Mouse (Mus musculus) R1 (cell line): ENCODE results near the gene Dusp1.

ENCODE experiments used
- DNase-seq: peaks from one replicate; pipeline ENCODE4 v3.0.0-alpha.2; 2018; ENCODE audit warnings: low read depth, low spot score

The Dusp1 gene

DNA sequence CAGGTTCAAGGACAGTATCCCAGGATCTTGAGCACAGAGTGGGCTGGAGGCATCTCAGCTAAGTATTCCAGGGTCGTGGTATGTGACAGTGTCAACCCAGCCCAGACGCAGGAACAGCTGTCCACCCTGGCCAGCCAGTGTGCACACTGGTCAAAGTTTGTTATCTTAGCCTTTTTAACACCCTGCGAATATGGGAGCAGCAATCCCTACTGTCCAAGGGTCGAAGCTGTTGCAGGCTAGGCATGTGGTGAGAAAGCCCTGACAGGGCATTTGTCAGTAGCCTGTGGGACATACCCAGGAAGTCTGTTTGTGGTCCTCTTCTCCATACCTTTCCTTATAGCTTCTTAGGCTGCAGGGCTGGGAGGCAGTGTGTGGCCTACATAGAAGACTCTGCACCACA, 22.1 kb upstream of the Dusp1 start:
- no peak for DNase-seq

DNA sequence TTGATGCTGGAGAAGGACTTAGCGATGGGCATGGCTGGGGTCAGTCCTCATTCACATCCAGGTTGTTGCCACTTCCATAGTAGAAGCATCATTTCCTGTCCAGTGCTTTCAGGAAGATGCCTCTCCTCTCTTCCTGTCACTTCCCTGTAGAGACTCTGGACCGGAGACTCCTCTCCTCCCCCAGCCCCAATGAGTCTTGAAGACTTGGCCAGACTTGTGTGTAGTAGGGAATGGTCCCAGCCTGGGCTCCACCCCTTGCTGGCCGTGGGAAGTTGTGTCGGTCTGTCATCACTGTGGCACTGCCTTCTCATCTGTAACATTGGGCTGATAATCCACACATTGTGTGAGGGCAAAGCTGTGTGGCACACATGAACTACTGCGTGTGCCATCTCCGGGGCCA, 21.7 kb upstream of the Dusp1 start:
- DNase-seq: no peak

DNA sequence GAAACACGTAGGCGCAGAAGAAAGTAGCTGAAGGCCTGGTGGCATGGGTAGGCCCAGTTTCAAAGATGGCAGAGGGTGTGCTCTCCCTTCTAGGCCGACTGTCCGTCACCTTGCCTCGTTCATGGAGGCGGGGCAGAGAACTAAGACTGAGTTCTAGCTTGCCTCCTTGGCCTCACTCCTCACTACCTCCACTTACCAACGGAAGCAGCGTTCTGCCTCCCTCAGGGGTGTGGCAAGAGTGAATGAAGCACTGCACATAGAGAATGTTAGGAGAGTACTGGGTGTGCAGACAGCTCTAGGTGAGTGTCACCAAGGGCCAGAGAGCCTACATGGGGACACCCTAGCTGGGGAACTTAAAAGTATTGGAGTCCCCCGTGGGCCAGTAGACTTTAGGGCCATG, 21.1 kb upstream of the Dusp1 start:
- peak; percentile 71 for DNase-seq

DNA sequence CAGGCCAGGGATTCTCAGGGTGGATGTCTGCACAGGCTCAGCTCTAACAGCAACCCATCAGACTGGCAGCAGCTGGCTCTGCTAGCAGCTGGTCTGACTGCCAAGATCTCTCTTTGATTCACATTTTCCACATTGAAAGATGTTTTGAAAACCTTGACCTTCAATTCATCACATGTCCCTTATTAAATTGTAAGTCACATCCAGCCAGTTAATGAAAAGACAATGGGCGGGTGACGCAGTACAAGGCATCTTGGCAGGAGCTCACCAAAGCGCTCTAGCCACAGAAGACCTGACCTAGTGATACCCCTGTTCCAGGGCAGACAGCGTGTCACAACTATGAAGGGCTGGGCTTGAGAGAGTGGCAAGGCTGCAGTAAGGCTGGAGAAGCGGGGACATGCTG, 20.4 kb upstream of the Dusp1 start:
- no peak for DNase-seq

DNA sequence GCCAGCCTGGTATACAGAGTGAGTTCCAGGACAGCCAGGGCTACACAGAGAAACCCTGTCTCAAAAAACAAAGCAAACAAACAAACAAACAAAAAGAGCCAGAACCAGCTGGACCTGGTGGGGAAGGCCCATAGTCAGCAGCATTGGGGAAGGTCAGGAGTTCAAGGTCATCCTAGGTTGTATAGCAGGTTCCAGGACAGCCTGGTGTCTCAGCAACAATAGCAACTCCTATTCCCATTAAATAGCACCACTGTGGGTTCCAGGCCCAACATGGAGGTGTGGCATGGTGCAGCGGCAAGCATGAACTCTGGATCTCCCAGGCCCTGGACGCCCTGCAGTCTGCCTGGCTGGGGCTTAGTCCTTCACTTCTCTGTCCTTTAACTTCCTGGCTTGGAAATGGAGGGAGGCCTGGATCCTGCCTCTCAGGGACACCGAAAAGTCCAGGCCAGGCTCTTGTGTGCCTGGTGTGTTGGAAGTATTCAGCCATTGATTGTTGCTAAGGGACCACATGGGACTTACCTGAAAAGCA, 19.0 kb upstream of the Dusp1 start:
- peak; percentile 94 for DNase-seq

DNA sequence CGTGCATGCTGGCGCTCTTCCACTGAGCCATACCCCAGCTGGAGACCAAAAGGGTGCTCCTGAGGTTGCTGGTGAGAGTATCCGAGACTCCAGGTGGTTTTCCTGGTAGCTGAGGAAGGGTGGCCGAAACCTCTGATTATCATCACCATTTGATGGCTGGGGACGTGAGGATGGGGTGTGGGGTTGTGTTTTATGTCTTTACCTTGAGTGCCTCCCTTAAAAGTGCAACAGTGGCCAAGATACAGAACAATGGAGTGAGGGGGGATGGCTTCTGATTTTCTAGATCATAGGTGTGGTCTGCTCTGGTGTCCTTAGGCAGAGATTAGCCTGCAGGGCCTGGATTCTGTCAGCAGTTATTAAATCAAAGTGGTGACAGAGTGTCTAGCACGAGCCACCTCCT, 17.5 kb upstream of the Dusp1 start:
- DNase-seq: no peak

DNA sequence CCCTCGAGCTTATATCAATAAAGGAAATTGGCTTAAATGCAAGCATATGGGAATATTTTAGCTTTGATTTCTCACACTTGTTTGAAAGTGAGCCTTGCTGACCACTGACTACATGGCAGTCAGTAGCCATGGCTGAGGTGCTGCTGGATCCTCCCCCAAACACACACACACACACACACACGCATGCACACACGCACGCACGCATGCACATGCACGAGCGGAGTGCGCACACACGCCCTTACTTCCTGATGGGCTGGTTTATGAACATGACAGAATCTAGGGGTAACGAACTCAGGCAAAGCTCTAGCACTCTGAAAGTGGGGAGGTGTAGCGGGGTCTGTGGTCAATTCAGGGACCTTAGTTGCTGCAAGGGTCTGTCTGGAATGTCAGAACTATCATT, 16.8 kb upstream of the Dusp1 start:
- no peak for DNase-seq

DNA sequence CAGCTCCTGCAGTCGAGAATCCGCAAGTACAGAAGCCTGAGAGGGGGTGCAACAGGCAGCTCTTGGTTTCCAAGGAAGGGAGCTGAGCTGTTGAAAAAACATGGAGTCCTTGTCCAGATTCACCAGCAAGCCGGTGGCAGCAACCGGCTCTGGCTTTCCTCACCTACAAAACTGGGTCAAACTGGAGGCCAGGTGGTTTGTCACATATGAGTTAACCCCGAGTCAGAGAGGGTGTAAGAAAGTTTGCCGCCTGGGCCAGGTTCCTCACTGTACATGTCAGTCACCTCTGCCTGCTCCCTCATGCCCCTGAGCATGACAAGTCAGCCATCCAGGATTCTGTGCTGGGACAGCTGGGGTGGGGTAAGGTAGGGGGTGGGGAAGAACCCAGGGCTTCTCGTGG, 16.2 kb upstream of the Dusp1 start:
- no peak for DNase-seq

DNA sequence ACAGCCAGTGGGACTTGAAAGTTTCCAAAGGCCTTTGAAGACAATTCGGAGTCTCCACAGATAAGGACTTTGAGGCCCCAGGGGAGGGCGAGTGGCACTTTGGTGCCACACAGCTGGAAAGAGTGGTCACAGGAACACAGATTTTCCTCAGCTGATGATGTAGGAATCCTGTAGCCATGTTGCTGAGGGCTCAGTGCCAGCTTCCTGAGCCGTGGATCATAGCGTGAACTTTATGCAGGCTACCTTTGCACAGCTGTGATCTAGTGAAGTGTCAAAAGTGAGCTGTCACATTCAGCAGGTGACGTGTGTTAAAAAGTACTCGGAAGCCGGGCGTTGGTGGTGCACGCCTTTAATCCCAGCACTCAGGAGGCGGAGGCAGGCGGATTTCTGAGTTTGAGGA, 15.4 kb upstream of the Dusp1 start:
- DNase-seq: no peak

DNA sequence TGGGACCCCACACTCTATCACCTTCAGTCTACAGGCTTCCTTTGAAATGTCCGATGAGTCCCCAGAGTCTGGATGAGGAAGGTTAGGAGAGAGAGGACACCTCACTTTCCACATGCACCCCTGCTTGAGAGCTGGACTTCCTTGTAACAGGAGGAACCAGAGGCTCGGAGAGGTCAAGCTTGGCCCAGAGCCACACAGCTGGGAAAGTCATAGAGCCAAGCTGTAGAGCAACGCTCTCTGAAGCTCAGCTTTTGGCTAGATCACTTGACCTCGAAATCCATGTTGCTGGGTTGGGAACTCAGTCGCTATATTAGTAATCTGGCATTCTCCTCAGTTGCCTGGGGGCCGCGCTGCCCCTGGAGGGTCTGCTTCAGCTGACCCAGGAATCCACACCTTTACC, 14.9 kb upstream of the Dusp1 start:
- no peak for DNase-seq

DNA sequence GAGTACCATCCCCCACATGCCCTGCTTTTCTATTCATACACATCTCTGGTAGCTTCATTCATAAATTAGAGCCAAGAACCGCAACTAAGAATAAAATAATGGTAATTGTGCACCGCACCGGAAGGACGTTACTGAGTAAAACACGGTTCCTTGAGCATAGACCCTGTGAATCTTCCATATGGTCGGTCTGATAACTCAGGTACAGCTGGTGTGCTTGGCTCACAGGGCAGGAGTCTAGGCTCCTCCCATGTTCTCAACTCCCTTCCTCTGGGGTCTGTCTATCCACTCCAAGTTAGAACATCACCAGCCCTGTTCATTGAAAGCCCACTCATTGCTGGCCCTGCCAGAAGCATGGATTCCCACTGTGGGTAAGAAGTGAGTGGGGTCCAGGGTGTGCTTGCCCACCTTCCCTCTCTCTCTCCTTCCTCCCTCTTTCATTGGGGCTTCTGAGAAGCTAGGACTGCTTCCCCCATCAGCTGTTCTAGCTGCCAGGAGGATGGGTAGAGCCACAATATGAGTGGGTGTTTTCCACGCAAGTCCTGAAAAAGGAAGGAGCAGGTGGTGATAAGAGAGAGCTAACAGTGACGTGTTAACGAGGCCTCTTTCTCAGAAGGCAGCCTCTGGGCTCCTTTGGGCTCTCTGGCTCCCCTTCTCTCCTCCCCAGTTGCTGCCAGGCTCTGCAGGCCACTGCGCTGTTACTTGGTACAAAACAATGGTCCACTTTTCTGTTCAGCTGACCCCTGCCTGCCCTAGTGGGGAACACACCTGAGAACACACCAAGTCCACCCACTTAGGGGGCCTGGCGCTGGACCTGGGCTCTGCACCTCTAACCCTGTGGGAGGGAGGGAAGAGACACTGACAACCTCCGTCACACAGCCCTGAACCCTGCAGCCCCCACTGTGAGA, 14.1 kb upstream of the Dusp1 start:
- no peak for DNase-seq

DNA sequence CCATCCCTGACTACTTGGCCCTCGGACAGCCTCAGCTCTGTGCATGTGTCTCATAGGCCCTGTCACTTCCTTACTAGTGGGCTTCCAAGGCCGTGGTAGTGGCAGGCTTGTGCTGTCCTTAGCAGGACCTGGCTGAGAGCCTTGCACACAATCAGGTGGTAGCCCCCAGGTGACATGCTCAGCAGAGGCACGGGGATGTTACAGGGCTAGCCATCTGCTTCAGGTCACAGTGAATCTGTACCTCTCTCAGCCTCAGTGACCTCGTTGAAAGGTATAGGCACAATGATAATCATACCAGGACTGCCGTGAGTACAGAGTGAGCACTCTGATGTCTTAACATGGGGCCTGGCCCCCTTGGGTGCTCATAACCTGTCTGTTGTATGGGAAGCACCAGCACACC, 12.8 kb upstream of the Dusp1 start:
- DNase-seq: no peak

DNA sequence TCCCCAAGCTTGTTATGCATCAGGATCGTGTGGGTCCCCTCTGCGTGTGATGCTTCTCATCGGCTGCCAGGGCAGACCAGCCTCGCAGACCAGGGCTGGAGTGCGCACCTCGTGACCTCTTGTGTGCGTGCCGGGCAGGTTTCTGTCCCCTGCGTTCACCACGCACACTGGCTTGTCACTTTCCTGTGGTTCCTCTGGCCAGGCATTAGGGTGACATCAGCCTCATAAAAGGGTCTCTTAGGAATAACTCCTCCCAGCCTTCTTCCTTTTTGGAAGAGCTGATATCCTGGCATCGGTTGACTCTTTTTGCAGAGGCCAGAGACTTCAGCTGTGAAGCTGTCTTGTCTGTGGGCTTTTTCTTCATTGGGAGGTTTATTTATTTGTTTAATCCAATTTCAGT, 12.2 kb upstream of the Dusp1 start:
- DNase-seq: no peak

DNA sequence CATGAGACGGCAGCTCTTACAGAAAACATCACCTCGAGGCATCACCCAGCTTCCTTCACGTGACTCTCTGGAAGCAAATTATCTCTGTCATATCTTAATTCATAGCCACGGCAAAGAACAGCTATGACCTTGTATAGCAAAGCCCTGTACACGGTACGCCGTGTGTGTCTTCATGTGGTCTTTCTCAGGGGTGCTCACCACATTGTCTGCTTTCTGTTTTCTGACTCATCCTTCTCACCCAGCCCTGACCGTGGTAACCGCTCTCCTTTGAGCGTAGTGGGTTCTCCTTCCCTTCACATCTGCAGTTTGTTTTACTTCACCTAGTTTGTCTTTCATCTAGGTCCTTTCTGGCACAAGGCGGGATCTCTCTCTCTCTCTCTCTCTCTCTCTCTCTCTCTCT, 10.3 kb upstream of the Dusp1 start:
- no peak for DNase-seq

DNA sequence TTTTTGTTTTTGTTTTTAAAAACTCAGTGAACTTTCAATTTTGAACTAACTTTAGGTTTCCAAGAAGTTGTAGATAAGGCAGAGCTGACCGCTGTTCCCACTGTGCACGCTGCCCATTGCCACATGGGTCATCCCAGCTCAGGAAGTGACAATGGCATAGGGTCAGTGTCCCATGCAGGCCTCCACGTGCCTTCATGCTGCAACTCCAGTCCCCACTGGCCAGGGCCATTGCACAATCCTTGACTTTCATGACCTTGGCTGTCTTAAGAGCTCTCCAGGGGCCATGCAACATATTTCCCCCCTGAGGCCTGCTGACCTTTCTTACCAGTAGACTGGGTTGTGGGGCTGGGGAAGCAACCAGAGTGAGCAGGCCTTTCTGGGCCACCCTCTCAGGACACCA, 9.4 kb upstream of the Dusp1 start:
- no peak for DNase-seq

DNA sequence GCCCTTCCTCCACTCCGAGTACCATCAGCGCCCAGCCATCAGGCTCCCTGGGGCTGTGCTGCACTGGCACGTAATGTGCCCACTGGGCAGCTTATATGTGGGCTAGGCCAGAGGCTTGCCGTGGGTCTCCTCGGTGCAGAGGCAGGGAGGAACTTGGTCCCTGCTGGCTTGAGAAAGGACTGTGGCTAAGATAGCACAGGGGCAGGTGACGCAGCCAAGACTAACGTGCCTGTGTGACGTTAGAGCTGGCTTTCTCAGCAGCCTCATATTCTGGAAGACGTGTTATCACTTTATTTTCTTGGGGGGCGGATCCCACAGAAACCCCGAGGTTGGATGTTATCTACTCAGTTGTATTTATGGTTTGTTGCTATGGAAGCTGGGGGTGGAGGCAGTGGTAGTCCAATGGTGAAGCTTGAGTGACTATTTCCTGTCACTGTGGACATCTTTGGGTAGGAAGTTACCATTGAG, 8.8 kb upstream of the Dusp1 start:
- no peak for DNase-seq

DNA sequence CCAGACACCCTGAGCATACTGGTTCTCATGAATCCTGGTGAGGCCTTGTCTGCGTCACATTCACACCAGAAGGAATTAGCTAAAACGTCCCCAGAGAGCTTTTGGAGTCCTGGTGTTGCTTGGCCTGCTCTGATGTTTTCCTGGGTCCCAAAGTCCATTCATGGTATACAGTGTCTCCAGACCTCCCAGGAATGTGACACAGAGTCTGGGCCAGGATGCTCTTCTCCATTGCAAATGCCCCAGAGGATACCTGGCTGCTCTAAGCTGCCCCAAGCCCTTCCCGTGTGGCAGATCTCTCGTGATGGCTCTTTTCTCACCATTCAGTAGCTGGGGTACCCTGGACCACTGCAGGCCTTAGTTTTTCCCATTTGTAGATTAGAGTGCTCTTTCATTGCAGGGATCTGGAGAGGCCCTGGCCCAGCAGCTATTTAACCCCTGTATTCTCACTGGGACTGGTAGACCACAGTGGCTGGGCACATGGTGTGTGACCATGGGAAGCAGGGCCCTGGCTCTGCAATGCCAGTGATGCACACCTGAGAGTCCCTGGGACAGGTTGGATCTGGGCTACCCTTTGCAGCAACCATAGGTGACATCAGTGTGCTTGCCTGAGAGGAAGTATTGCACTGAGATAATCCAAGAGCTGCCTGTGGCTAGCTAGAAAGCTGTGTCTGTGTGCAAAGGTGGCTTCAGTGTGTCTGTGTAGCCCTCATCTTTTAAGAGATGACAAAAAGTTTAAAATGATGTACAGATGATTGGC, 7.8 kb upstream of the Dusp1 start:
- no peak for DNase-seq

DNA sequence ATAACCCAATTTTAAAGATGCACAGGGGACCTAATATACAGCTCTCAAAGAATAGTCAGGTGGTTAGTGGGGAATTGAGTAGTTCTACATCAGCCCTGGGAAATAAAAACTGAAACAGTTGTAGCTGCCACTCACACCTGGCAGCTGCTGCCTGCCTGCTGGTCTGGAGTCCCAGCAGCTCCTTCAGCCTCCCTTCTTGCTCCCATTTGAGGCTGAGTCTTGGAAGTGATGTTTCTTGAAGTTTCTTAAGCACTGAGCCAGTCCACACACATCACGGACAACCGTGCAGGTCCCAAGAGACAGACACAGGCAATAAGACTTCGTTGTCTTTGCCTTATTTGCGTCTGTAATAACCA, 5.9 kb upstream of the Dusp1 start:
- no peak for DNase-seq

DNA sequence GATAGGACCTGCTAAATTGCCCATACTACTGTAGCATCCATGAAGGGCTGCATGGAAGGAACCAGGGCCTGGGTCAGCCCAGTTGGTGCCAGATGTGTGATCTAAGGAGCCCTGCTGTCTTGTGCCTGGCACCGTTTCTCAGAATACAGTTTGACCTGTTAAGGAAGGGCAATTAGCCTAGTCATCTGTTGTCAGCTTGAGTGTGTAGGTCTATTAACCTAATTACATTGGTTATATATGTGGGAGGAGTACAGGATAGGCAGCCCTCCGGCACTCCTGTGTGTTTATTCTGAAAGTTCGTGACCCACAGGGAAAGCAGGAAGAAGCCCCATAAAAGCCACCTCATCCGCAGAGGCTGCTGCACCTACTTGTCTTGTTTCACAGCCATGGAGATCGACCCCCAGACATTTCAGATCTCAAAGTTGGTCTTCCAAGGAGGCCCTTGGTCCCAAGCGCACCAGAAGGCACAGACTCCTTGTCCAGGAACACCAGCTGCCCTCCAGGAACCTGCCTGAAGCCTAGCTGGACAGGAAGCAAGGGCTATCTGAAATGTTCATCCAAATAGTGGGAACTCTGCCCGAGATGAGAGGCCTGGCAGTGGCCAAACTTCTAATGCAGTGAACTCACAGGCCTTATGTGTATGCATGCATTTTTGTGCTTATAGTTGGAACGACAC, 5.4 kb upstream of the Dusp1 start:
- no peak for DNase-seq

DNA sequence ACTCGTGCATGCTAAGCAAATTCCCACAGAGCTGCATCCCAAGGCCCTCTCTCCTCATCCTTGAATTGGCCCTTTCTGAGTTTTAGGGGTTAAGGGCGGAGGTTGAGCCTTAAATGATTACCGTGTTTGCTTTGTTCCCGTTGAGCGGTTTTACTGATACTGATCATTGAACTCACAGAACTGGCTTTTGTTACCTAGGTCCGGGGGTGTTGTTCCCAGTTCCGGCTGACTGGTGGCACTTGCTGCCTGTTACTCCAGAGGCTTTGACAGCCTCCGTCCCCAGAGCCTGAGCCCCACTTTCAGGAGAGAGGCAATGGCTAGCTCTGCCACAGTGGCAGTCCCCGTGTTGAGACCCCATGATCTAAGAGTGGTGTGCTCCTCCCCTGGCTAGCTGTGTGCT, 2.5 kb upstream of the Dusp1 start:
- DNase-seq: no peak

DNA sequence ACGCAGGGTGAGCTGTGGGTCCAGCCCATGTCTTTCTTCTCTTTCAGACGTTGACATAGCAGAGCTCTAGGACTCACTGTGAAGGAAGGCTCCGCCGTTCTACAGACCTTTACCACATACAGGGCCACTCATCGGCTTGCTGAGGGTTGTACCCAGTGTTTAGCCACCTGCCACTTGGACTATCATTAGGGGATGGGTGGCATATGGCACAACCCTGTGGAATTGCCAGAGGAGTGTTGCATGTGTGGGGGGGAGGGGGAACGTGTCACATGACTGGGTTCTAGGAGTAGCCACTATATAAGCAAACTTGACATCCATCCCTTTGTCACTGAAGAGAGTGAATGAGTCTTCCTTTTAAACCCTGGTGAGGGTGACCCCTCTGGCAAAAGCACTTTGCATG, 1.5 kb upstream of the Dusp1 start:
- DNase-seq: no peak

DNA sequence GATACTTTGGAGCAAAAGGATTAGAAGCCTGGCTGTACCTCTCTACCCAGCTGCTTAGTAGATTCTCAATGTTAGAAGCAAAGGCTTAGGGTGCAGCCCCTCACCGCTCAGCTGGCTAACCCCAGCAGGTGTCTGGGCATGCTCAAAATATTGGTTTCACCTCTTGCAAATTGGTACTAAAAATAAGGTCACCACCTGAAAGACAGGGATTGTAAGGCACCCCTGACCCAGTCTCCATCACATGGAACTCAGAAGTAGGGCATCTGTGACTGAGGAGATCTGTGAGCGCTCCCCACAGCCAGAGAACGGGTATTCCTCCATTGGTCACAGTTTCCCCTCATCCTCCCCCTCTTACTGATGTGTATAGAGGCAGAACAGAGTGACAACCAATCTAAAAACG, 364 bp upstream of the Dusp1 start:
- no peak for DNase-seq
